Mouse (Mus musculus): ENCODE measurements around the gene Fgfr2. TPM values are rescaled to one million over a fixed set of nuclear protein-coding genes. Genes with fewer than 3 reads are reported as not detected.

Gene Fgfr2
- polyA plus RNA-seq, 1 experiment: 0.17 TPM

DNA sequence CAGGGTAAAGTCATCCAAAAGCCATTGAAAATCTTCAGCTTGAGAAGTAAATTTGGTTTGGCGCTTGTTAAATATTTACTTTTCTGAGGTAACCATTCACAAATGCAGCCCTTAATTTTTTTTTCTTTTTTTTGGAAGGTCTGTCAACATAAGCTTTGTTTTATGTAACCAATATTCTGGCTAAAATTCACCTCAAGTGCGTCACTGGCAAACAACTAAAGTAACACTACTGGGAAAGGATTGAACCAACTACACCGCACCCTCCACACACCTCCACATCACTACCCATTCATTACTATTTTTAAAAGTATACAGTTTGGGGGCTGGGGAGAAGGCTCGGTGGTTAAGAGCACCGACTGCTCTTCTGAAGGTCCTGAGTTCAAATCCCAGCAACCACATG is 548.5 kb downstream of the Fgfr2 start:
- TF ChIP-seq CEBPB (IDR thresholded peaks at IDR 0.05; ENCODE audit: insufficient read depth, poor library complexity, severe bottlenecking) (no peak), TCF12 (IDR thresholded peaks at IDR 0.05; ENCODE audit: insufficient read depth, poor library complexity, severe bottlenecking) (no peak), POLR2AphosphoS2 (IDR thresholded peaks at IDR 0.05; ENCODE audit: insufficient read length, low read depth) (no peak), TCF3 (IDR thresholded peaks at IDR 0.05; ENCODE audit: insufficient read length, low read depth) (no peak), MYOG (IDR thresholded peaks at IDR 0.05; ENCODE audit: control insufficient read depth in 1 of 3, insufficient read depth in 1 of 3, insufficient read length in 2 of 3, low read depth in 2 of 3) (no peak), MYOD1 (IDR thresholded peaks at IDR 0.05; ENCODE audit: control insufficient read depth in 1 of 3, insufficient read length in 2 of 3, low read depth in 2 of 3) (no peak), REST (IDR thresholded peaks at IDR 0.05; ENCODE audit: insufficient read depth, insufficient read length) (no peak), MAX (IDR thresholded peaks at IDR 0.05; ENCODE audit: low read depth) (no peak), USF1 (IDR thresholded peaks at IDR 0.05; ENCODE audit: low read depth) (no peak), POLR2A (IDR thresholded peaks at IDR 0.05; ENCODE audit: insufficient read length, low read depth) (no peak), E2F4 (IDR thresholded peaks at IDR 0.05; ENCODE audit: insufficient read depth) (no peak), SRF (IDR thresholded peaks at IDR 0.05; ENCODE audit: control insufficient read depth, insufficient read length, low read depth) (no peak)
- H3K4me2 ChIP-seq (ENCODE audit: low read depth): peak overlapping the region; percentile 89
- peak overlapping the region; percentile 30 for H3K4me3 ChIP-seq
- peaks cover 55% of the 10 kb centered on the region for H3K79me2 ChIP-seq (ENCODE audit: control insufficient read depth, insufficient read depth)
- H3ac ChIP-seq (ENCODE audit: control insufficient read depth, insufficient read length): no peak overlapping the region
- H3K36me3 ChIP-seq (ENCODE audit: control insufficient read depth, insufficient read depth): no peaks in the 10 kb centered on the region
- peaks cover 4% of the 10 kb centered on the region for H3K27me3 ChIP-seq (ENCODE audit: control insufficient read depth, insufficient read depth, insufficient read length)

DNA sequence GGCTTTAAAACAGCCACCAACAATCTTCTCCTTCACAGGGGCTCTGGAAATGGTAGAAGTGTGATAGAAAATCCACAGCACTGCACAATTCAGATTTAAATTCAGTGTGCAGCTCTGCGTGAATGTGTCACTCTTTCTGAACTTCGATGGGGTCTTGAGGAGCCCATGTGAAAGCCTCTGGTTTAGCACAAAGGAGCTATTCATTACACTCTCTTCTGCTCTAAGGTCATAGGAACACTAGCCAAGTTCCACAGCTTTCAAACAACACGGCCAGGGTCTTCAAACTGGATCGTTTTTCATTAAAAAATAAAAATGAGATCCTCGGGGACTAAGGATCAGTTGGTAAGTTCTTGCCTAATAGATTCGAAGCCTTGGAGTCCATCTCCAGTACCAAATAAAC is 549.9 kb downstream of the Fgfr2 start:
- Histone ChIP-seq H3K4me2 (ENCODE audit: low read depth) (no peak overlapping the region), H3ac (ENCODE audit: control insufficient read depth, insufficient read length) (no peak overlapping the region), H3K79me2 (ENCODE audit: control insufficient read depth, insufficient read depth) (peaks cover 55% of the 10 kb centered on the region), H3K4me3 (no peak overlapping the region), H3K27me3 (ENCODE audit: control insufficient read depth, insufficient read depth, insufficient read length) (no peaks in the 10 kb centered on the region), H3K36me3 (ENCODE audit: control insufficient read depth, insufficient read depth) (peaks cover 4% of the 10 kb centered on the region)
- TF ChIP-seq SRF (IDR thresholded peaks at IDR 0.05; ENCODE audit: control insufficient read depth, insufficient read length, low read depth) (no peak), CEBPB (IDR thresholded peaks at IDR 0.05; ENCODE audit: insufficient read depth, poor library complexity, severe bottlenecking) (no peak)

DNA sequence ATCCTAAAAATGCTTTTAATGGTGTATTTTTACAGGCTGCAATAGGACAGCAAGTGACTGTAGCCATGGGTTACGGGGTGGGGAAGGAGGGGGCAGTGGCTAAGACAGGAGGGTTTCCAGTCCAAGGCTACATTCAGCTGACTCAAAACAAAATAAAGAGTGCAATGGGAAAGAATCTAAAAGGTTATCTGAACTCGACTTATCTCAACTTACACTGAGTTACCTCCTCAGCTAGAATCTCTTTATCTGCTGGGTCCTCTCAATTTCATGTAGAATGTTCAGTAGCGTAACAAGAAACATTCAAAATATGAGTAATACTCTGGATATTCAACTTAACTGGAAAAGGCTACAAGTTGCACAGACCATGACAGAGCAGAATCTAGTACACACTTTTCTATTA is 550.4 kb downstream of the Fgfr2 start:
- Histone ChIP-seq H3K4me3 (no peak overlapping the region), H3K36me3 (ENCODE audit: control insufficient read depth, insufficient read depth) (peaks cover 7% of the 10 kb centered on the region)
- TF ChIP-seq REST (IDR thresholded peaks at IDR 0.05; ENCODE audit: insufficient read depth, insufficient read length) (no peak), SRF (IDR thresholded peaks at IDR 0.05; ENCODE audit: control insufficient read depth, insufficient read length, low read depth) (no peak)

DNA sequence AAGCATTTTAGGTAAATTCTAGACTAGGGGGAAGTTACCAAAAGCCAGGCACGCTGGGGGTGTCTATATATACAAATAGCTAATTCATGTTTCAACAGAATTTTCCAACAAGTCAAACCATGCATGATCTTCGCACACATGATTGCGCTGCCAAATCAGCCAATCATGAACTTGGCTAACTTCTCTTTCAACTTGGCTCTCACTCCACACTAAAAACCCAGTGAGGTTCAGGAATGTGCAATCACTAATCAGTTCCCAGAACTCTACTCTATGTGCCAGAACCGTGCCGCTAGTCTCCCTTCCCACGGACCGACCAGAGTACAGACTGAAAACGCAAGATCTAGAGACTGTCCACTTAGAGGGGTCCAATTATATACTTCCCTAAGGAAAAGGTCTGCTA is 551.7 kb downstream of the Fgfr2 start:
- Histone ChIP-seq H3K4me2 (ENCODE audit: low read depth) (no peak overlapping the region), H3K27me3 (ENCODE audit: control insufficient read depth, insufficient read depth, insufficient read length) (no peaks in the 10 kb centered on the region), H3K79me2 (ENCODE audit: control insufficient read depth, insufficient read depth) (peaks cover 55% of the 10 kb centered on the region), H3K4me3 (no peak overlapping the region), H3ac (ENCODE audit: control insufficient read depth, insufficient read length) (no peak overlapping the region), H3K36me3 (ENCODE audit: control insufficient read depth, insufficient read depth) (peaks cover 18% of the 10 kb centered on the region)
- TF ChIP-seq REST (IDR thresholded peaks at IDR 0.05; ENCODE audit: insufficient read depth, insufficient read length) (no peak), E2F4 (IDR thresholded peaks at IDR 0.05; ENCODE audit: insufficient read depth) (no peak), TCF3 (IDR thresholded peaks at IDR 0.05; ENCODE audit: insufficient read length, low read depth) (no peak), MYOG (IDR thresholded peaks at IDR 0.05; ENCODE audit: control insufficient read depth in 1 of 3, insufficient read depth in 1 of 3, insufficient read length in 2 of 3, low read depth in 2 of 3) (no peak), MAX (IDR thresholded peaks at IDR 0.05; ENCODE audit: low read depth) (no peak), MYOD1 (IDR thresholded peaks at IDR 0.05; ENCODE audit: control insufficient read depth in 1 of 3, insufficient read length in 2 of 3, low read depth in 2 of 3) (no peak), CEBPB (IDR thresholded peaks at IDR 0.05; ENCODE audit: insufficient read depth, poor library complexity, severe bottlenecking) (no peak), SRF (IDR thresholded peaks at IDR 0.05; ENCODE audit: control insufficient read depth, insufficient read length, low read depth) (no peak), POLR2AphosphoS2 (IDR thresholded peaks at IDR 0.05; ENCODE audit: insufficient read length, low read depth) (no peak), USF1 (IDR thresholded peaks at IDR 0.05; ENCODE audit: low read depth) (no peak), TCF12 (IDR thresholded peaks at IDR 0.05; ENCODE audit: insufficient read depth, poor library complexity, severe bottlenecking) (no peak), POLR2A (IDR thresholded peaks at IDR 0.05; ENCODE audit: insufficient read length, low read depth) (no peak)

More for the DNA sequence above, 550.4 kb downstream of the Fgfr2 start:
- peaks cover 55% of the 10 kb centered on the region for H3K79me2 ChIP-seq (ENCODE audit: control insufficient read depth, insufficient read depth)
- no peaks in the 10 kb centered on the region for H3K27me3 ChIP-seq (ENCODE audit: control insufficient read depth, insufficient read depth, insufficient read length)
- no peak overlapping the region for H3K4me2 ChIP-seq (ENCODE audit: low read depth)
- H3ac ChIP-seq (ENCODE audit: control insufficient read depth, insufficient read length): no peak overlapping the region

DNA sequence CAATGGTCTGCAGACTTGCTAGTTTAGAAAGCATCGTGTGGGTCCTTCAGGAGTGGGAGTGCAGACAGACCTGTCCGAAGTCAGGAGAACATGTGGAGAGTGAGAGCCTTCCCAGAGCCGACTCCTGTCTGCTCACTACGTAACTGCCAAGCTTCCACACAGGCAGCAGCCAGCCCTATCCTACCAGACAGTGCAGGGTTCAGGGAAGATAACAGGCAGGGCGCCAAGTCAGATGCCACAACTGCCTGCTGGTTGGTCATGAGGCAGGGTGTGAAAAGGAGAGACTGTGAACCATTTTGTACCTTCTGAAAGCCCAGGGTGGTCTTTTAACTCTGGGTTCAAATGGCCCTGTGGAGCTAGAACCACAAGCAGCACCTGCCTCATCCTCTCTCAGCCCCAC is 553.1 kb downstream of the Fgfr2 start:
- H3ac ChIP-seq (ENCODE audit: control insufficient read depth, insufficient read length): no peak overlapping the region
- no peak overlapping the region for H3K4me2 ChIP-seq (ENCODE audit: low read depth)
- peaks cover 52% of the 10 kb centered on the region for H3K79me2 ChIP-seq (ENCODE audit: control insufficient read depth, insufficient read depth)
- no peaks in the 10 kb centered on the region for H3K27me3 ChIP-seq (ENCODE audit: control insufficient read depth, insufficient read depth, insufficient read length)
- TF ChIP-seq CEBPB (IDR thresholded peaks at IDR 0.05; ENCODE audit: insufficient read depth, poor library complexity, severe bottlenecking): no peak
- no peak for TF ChIP-seq MAX (IDR thresholded peaks at IDR 0.05; ENCODE audit: low read depth)
- TF ChIP-seq MYOG (IDR thresholded peaks at IDR 0.05; ENCODE audit: control insufficient read depth in 1 of 3, insufficient read depth in 1 of 3, insufficient read length in 2 of 3, low read depth in 2 of 3): no peak
- no peak for TF ChIP-seq TCF3 (IDR thresholded peaks at IDR 0.05; ENCODE audit: insufficient read length, low read depth)
- no peak for TF ChIP-seq TCF12 (IDR thresholded peaks at IDR 0.05; ENCODE audit: insufficient read depth, poor library complexity, severe bottlenecking)
- no peak for TF ChIP-seq POLR2A (IDR thresholded peaks at IDR 0.05; ENCODE audit: insufficient read length, low read depth)
- TF ChIP-seq E2F4 (IDR thresholded peaks at IDR 0.05; ENCODE audit: insufficient read depth): no peak
- no peak for TF ChIP-seq POLR2AphosphoS2 (IDR thresholded peaks at IDR 0.05; ENCODE audit: insufficient read length, low read depth)
- TF ChIP-seq USF1 (IDR thresholded peaks at IDR 0.05; ENCODE audit: low read depth): no peak
- TF ChIP-seq REST (IDR thresholded peaks at IDR 0.05; ENCODE audit: insufficient read depth, insufficient read length): no peak
- TF ChIP-seq MYOD1 (IDR thresholded peaks at IDR 0.05; ENCODE audit: control insufficient read depth in 1 of 3, insufficient read length in 2 of 3, low read depth in 2 of 3): no peak
- TF ChIP-seq SRF (IDR thresholded peaks at IDR 0.05; ENCODE audit: control insufficient read depth, insufficient read length, low read depth): no peak
- no peak overlapping the region for H3K4me3 ChIP-seq
- peaks cover 26% of the 10 kb centered on the region for H3K36me3 ChIP-seq (ENCODE audit: control insufficient read depth, insufficient read depth)
